Mouse (Mus musculus) NIH3T3 (cell line): ENCODE measurements around the gene Phf11d.
"Not testable (repeated sequence)": the region's sequence is repeated elsewhere in the genome, so short reads cannot be mapped to it uniquely, and the experiment has no call there.

Experiments used
- DNase-seq: peaks from one replicate; pipeline ENCODE4 v3.0.0-alpha.2; 2012; ENCODE audit warnings: low read depth

The Phf11d gene

DNA sequence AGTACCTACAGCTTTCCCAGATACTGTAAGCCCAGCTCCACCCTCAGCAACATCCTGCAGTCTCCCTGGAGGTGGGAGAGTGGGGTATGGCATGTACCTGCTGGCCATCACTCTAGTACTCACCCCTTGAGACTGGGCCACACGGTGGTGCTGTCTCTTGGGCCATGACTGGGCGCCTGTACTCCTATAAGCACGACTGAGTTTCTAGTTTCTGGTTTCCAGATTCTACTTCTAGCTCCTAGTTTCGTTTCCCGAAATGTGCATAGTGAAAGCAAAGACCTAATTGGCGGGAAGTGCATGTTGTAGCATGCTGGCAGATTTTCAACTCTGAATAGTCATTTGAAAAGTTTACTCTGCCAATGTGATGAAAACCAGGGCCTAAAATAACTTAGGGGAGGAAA lies at the start of gene Phf11d:
Gene Phf11d (minus strand): TSS at position 227 of the 401 bp plus-strand sequence.
- DNase-seq, result peak; percentile 78

DNA sequence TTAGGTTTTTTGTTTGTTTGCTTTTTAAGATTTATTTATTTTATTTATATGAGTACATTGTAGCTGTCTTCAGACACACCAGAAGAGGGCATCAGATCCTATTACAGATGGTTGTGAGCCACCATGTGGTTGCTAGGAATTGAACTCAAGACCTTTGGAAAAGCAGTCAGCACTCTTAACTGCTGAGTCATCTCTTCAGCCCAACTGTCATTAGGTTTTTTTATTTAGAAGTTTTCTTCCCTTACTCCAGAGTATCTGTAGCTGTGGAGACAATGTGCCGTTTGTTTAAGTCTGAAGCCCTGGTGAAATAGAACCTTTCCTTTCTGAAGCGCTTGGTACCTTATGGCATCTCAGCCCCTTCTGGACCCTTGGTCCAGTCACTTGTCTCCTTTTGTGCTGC lies 49.7 kb upstream of the Phf11d start:
- DNase-seq, result peak; percentile 4

DNA sequence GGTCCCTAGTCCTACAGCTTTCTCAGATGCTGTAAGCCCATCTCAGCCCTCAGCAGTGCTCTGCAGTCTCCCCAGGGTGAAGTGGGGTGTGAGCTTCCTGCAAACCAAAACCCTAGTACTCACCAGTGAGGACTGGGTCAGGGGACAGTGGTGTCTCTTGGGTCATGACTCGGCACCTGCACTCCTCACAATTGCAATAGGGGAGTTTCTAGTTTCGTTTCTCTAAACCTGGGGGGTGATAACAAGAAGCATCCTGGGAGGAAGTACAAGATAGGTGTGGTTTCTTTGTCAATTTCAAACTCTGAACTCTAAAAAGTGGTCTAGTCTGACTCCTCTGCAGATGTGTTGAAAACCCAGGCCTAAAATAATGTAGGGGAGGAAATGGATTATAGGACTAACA lies 31.7 kb upstream of the Phf11d start:
- DNase-seq, result no peak

DNA sequence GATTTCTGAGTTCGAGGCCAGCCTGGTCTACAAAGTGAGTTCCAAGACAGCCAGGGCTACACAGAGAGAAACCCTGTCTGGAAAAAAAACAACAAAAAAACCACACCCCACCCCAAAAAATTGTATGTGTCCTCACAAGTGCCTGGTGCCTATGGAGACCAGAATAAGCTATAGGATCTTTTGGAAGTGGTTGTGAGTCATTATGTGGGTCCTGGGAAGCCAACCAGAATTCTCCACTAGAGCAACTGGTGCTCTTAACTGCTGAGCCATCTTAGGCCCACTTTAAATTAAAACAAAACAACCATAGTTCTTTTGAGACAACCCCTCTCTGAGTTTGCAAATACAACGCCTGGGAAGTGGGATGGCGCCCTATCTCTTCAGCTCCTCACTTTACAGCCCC lies 30.0 kb upstream of the Phf11d start, which contains the start of gene Phf11c:
Gene Phf11c (minus strand): TSS at position 101 of the 400 bp plus-strand sequence.
- DNase-seq, result no peak

DNA sequence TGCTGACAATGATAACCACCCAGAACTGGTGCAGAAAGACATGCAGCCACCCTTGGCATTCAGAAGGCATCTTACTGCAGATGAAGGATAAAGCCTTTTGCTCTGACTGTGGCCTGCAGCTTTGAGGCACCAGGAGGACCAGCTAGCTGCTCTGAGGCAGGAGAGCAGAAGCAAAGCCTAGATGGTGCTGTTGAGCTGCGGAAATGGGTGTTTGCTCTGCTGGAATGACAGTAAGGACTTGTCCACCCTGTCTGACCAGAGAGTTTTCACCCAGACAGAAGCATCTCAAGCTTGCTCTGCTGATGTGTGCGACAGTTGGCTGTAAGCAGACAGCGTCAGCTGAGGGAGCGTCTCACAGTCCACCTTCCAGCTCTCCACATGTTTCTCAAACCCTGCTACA lies 24.9 kb upstream of the Phf11d start:
- not testable (repeated sequence) for DNase-seq

DNA sequence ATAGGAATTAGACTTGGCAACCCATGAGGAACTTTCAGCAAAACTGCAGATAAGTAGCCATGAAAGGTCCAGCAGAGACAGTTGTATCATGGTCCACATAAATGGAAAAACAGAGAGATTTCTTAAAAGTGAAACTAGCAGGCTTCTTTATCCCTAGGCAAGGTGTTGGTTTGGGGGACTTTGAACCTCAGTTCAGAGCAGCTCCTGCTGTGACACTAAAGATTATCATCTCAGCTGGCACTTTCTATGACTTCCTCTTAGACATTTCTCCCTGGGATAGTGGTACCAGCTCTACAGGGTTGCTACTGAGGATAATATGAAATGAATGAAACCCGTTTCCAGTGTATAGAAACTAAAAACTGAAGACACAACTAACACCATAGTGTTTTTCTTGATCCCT lies 24.3 kb upstream of the Phf11d start:
- no peak for DNase-seq

DNA sequence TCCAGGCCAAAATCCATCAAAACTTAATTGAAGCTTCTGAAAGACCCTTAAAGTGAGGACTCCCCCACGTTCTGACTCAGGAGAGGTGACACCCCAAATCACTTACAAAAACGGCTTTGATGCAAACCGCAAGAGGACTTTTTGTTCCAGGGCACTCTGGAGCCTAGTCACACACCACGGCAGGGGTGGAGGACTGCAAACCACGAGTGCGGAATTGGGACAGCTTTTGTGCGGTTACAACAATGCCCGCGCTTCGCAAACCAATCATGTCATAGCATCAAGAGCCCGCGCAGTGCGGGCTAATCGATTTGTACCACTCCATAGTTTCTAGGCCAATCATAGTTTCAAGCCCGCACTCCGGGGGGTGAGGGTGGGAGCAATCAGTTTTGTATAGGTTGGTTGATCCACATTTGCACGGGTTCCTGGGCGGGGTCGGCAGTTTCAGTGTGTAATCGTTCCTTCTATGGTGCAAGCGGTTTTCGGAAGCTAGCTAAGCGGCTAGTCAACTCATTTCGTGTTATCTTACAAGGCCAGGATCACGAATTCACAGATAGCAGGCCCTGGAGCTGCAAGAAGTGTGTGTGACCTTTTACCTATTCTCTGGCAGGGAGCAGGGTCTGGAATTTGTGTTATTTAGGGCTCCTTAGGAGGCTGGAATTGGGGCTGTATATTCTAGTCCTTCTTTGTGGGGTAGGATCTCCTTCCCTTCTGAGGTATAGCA lies 5.2 kb upstream of the Phf11d start:
- no peak for DNase-seq

DNA sequence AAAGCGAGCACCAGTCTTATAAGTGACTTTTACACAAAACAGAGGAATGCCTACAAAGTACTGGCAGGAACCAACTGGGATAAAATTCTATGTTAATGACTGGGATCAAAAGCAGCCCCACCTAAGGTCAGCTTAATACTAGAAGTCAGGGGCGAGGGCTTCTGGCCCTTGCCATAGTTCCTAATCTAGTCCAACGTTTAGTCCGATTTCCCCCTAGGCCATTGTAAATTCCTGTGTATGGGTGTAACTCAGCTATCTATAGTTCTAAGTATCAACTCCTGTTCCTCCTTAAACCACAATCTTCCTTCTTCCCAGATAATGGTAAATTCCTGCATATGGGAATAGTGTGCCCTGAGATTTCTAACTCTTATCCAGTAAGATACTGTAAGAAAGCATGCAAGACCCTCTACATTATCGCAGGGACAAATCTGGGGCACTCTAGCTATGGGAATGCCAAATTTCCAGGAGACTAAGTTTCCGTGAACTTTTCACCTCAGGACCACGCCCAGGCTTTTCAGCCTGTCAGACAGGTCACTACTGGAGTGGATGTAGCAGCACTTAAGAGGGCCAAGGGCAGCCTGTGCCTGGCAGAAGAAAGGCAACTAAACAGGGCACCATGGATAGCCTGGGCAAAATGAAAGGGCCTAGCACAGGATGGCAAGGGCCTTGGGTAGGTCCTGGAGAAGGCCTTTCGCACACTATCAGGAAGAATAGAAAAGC lies 1.3 kb upstream of the Phf11d start:
- no peak for DNase-seq

DNA sequence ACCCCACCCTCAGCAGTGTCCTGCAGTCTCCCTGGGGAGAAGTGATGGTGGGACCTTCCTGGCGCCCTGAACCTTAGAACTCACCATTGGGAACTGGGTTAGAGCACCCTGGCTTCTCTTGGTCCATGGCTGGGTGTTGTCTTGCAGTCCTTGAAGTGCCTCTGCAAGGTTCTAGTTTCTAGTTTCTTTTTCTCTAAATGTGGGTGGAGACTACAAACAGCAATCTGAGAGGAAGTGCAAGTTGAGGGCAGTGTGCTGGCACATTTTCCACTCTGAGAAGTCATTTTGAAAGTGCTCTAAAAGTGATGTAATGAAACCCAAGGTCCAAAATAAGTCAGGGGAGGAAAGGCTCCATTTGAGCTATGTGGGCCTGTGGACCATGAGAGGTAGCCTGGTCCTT lies 24.1 kb downstream of the Phf11d start, which contains the start of gene Phf11b:
Gene Phf11b (minus strand): TSS at position 163 of the 400 bp plus-strand sequence.
- DNase-seq, result peak; percentile 8

DNA sequence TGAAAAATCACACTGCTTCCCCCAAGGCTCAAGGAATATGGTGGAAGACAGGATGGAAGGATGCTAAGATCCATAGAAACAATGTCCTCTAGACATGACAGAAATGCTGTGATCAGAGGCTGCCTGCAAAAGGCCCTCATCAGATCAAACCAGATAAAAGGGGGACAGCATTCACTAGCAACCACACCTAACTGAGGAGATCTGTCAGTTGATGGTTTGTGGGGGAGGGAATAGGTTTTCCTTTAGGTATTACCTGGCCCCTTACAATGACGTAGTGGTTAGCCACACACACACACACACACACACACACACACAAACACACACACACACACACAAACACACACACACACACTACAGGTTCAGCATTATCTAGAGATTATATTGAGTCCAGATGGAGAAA lies 25.7 kb downstream of the Phf11d start:
- DNase-seq, result no peak

DNA sequence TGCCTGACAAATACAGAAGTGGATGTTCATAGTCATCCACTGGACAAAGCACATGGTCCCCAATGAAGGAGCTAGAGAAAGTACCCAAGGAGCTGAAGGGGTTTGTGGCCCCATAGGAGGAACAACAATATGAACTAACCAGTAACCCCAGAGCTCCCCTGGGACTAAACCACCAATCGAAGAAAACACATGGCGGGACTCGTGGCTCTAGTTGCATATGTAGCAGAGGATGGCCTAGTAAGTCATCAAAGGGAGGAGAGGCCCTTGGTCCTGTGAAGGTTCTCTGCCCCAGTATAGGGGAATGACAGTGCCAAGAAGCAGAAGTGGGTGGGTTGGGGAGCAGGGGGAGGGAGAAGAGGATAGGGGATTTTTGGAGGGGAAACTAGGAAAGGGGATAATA lies 29.2 kb downstream of the Phf11d start:
- DNase-seq, result not testable (repeated sequence)

DNA sequence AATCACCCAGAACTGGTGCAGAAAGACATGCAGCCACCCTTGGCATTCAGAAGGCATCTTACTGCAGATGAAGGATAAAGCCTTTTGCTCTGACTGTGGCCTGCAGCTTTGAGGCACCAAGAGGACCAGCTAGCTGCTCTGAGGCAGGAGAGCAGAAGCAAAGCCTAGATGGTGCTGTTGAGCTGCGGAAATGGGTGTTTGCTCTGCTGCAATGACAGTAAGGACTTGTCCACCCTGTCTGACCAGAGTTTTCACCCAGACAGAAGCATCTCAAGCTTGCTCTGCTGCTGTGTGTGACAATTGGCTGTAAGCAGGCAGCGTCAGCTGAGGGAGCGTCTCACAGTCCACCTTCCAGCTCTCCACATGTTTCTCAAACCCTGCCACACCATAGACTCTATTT lies 34.8 kb downstream of the Phf11d start:
- peak; percentile 37 for DNase-seq

DNA sequence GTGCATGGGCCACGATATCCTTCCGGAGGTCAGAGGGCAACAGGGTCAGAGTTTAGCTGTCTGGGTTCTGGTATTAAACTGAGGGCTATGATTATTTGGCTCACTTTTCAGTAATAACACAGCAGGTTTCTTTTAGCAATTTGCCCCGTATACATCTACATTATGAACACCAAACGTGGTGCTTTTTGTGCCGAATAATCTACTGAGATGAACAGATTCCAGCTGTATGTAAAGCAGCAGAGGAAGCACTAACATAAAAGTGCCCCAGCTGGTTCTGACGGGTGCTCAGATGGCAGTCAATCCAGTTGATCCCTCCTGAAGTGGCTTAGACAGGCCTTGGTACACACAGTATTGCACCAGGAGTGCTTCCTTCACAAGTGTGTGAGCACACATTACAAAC lies 45.3 kb downstream of the Phf11d start:
- DNase-seq, result not testable (repeated sequence)

DNA sequence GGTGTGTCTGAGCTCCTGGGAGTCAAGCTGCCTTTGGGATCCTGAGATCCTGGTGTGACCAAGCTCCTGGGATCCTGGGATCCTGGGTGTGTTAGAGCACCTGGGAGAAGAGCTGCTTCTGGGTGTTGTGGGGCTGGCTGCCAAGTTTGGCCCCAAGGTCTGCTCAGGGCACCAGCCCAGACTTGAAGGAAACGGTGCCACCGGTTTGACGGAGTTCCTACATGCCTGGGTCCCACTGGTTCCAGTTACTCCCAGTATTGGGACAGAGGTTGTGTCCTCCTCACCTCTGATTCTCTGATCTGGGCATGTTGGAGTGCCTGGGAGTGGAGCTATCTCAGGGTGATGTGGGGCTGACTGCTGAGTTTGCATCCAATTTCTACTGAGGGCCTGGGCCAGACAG lies 46.2 kb downstream of the Phf11d start:
- DNase-seq, result not testable (repeated sequence)
